Mouse (Mus musculus) heart, postnatal 36 days (tissue): ENCODE measurements around the gene Fat1. TPM values are rescaled to one million over a fixed set of nuclear protein-coding genes. Genes with fewer than 3 reads are reported as not detected.
A peak's percentile ranks its signal among the peaks of the same experiment; 100 is the strongest.
"Not testable (repeated sequence)": the region's sequence is repeated elsewhere in the genome, so short reads cannot be mapped to it uniquely, and the experiment has no call there.

Experiments
- DNase-seq, 2 experiments: peaks; one replicate each; pipeline ENCODE4 v3.0.0; 2021 to 2022
- intact Hi-C: fragments of 180-260 bp; cut with DNase I; formaldehyde crosslinking; loops from one replicate; pipeline ENCODE4 v1.15.1; 2025
- total RNA-seq, 2 experiments: library from RNA; stranded (reverse); gene quantifications; 2 replicates each; pipeline ENCODE4 v1.2.3; 2021

Gene Fat1
- total RNA-seq, 2 experiments from 2014 or later: 14.9 to 19.2 TPM

DNA sequence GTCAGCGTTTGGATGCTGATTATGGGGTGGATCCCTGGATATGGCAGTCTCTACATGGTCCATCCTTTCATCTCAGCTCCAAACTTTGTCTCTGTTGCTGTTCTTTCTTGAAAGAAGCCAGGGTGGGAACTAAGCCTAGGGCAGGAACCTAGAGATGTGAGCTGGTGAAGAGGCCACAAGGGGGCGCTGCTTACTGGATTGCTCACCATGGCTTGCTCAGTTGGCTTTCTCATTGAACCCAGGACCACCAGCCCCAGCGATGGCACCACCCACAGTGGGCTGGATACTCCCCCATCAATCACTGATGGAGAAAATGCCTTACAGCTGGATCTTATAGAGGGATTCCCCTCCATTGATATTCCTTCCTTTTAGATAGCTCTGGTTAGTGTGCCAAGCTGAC is 121.6 kb downstream of the Fat1 start:
- no peak for DNase-seq
- intact Hi-C loops: no loop called here

DNA sequence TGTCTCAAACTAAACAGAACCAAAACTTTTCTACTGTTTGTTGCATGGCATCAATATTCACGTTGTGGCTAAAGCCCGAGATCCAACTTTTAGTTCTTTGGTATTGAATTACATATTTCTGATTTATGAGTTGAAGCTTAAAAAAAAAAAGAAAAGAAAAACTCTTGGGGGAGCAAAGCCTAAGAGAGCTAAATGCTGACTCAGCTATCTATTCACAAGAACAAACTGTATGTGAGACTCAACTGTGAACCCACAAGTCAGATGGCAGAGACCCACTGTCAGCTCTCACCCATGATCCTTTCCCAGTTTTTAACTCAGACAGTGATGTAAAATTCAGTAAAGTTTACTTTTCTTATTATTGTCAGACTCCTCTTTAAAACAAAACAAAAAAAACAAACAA is 124.8 kb downstream of the Fat1 start:
- intact Hi-C loops: no loop called here
- DNase-seq: no peak

- DNase-seq: no peak
- intact Hi-C loops: no loop called here
Observed at GRCm38 (mm10) chr8:45062311-45062710, 127.1 kb downstream of the Fat1 start.

- DNase-seq: no peak
- intact Hi-C loops: no loop called here
Observed at GRCm38 (mm10) chr8:45062982-45063924, 128.0 kb downstream of the Fat1 start.

DNA sequence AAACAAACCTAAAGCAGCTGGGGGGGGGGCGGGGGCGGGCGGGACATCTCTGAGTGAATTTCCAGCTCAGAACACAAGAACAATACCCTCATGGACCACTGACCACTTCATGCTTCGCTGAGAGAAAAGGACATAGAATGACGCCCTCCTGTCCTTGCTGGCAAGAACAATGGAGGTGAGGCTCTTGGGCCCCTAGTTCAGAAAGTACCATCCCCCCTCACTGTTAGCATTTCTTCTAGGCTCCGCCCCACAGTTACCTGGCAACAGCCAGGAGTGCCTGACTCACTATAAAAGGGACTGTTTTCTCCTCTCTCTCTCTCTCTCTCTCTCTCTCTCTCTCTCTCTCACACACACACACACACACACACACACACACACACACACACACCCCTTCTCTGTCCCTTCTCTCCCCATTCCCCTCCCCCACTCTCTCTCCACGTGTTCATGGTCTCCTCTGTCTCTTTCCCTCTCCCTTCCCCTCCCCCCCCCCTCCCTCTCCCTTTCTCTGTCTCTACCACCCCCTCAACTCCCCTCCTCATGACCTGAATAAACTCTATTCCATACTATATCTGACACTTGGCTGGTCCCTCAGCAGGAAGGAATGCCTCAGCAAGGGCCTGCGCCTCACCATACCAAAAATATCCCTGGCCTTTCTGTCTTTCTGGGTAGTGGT is 129.1 kb downstream of the Fat1 start:
- DNase-seq: no peak
- intact Hi-C loops: no loop called here

GRCm38 (mm10) chr8:45065391-45065790 is 130.1 kb downstream of the Fat1 start:
- intact Hi-C loops, DNase-seq: not testable (repeated sequence)

DNA sequence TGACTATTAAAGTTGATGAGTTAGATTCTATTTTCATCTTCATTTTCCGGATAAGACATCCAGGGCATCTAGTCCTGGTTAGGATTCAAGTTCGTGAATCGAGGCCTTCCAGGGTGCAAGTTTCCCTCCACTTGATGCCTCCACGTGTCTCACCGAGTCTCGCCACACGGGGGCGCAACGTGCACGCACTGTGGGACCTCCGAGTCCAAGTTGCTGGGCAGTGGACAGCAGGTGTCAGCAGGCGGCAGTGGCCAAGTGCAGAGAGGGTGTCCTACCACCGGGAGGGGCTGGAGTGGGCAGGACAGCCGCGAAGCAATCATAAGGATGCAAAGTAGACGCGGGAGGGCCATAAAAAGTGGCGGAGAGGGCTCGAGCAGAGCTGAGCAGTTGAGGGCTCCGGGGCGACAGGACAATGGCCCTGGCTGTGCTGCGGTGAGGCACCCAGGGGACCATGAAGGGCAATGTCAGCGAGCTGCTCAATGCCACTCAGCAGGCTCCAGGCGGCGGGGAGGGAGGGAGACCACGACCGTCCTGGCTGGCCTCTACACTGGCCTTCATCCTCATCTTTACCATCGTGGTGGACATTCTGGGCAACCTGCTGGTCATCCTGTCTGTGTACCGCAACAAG is 133.6 kb downstream of the Fat1 start, which contains the start of gene Mtnr1a:
Gene Mtnr1a, plus strand, starts transcription at position 379 of the 628 bp plus-strand sequence.
- peak; percentile 80 to 89 for DNase-seq
- intact Hi-C loops: loop anchor here (1.0 kb wide), 1 partner anchor 169 kb away; no protein-coding TSS in a partner anchor

DNA sequence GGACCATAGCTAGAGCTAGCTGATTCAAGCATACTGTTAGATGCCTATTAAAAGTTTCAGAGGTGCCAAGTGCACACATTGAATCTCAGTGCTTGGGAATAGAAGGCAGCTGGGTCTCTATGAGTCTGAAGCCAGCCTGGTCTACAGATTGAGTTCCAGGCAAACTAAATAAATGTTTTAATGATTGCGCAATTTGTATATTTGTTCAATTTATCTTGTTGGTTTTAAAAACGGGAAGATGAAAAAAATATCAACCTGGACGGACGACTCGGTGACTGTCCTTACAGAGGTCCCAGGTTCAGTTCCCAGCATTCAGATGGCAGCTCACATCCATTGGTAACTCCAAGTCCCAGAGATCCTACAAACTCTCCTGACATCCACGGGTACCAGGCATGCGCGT is 135.7 kb downstream of the Fat1 start:
- intact Hi-C loops: no loop called here
- DNase-seq: no peak

DNA sequence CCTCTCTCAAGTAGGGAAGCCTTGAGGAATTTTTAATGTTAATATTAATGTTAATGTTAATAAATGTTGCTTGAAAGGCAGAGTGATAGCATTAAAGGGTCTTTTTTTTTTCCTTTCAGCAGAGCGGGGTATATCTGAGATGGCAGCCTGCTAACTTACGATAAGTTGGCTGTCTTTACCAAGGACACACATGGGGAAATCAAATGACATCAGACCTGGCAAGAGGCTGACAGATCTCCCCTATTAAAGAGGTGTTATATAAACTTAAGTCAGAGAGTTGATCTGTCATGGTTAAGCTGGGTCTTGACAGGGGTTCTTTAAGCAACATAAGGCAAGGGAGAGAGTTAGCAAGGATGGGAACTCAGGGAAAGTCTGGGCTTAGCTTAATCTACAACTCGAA is 145.6 kb downstream of the Fat1 start:
- no peak for DNase-seq
- intact Hi-C loops: no loop called here

DNA sequence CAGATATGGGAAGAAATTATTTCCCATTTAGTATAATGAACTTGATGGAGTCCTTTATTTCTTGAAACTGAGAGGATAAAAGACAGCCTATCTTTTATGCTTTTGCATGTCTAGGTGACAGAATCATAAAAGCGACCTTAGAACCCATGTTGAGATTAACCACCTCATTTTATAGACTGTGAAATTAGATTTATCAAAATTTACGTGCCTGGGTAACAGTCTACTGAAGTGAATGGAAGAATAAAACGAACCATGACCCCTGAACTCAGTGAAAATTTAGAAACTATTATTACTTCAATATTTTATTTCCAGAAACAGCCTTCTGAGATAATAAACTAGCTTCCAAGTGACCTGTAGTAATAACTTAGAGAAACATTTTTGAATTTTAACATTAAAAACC is 158.4 kb downstream of the Fat1 start:
- no peak for DNase-seq
- intact Hi-C loops: no loop called here

Other genes starting within 250 kb of the Fat1 start
- not detected for gene Mtnr1a, start 133.7 kb downstream of the Fat1 start, total RNA-seq